Mouse (Mus musculus): ENCODE results near the gene Adprhl1.

The Adprhl1 gene

DNA sequence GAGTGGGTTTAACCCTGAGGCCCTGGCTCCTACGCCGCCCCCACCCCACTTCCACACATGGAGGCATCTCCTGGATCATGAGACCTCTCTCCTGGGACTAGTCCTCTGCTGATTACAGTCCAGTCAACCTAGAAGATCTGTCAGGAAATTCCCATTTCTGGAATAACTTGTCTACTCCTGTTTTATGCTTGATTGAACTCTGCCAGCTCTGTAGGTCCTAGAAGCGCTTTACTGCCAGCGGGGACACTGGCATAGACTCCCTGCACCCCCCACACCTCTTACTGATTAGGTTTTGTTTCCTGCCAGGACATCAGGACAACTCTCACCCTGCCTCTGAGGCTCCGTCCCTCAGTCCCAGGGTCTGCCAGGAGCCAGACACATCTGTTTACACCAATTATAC, 56.5 kb downstream of the Adprhl1 start:
- CTCF ChIA-PET, result no interaction called here

DNA sequence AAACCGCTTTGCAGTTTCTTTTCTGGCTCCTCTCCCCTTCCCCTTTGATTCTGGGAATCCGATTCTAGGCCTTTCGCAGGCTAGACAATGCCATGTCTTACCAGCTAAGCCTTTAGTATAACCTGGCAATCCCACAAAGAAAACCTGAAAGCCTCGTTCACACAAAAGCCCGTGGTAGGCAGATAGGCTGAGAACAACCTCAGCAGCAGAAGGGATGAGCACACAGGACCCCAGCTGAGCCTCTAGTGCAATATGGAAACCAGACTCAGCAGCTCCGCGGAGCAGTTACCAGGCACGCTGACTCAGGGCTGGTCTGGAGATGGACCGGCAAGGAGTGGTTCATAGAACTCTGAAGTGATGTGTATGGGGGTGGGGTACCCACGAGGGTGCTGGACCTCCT, 59.1 kb downstream of the Adprhl1 start:
- CTCF ChIA-PET, result interaction anchor here (0.5 kb wide), 1 partner anchor 9 kb away, joined by 4 read pairs; no protein-coding TSS in a partner anchor

DNA sequence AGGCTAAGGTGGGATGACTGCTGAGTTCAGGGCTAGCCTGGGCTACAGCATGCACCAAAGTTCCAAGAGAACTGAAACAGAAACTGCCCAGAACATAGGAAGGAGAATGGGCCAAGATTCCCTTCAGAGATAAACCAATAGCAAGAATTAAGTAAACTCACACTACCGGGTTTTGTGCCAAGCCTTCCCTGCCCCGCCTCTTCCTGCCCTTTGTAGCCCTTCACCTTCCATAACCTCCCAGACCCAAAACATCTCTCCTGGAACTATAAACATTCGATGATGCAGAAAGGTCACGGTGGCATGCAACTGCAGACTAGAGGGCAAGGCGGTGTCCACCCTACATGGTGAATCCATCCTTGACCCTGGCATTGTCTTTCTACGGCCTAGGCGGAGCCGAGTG, 63.7 kb downstream of the Adprhl1 start:
- CTCF ChIA-PET, result no interaction called here

- CTCF ChIA-PET, result no interaction called here
Observed at GRCm38 (mm10) chr8:13188857-13189256, 65.1 kb downstream of the Adprhl1 start.

DNA sequence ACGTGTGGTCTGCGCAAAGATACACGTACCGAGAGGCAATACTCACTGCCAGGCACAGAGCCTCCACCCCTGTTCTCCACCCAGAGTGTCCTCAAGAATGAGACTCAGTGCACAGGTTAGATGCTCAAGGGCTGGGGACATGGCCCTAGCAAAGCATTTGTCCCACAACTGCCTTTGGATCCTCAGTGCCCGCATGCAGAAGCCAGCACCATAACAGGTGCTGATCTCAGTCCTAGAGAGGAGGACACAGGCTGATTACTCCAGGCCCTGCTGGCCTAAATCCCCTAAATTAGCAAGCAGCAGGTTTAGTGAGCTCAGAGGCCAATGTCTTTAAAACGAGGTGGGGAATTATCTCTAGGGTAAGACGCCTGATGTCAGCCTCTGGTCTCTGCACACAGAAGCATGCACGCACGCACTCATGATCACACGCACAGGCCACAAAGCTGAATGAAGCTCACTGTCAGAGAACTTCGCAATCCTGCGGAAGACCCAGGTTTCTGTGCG, 65.9 kb downstream of the Adprhl1 start:
- CTCF ChIA-PET, result no interaction called here

GRCm38 (mm10) chr8:13187638-13188037, 66.3 kb downstream of the Adprhl1 start:
- CTCF ChIA-PET, result no interaction called here

- CTCF ChIA-PET, result no interaction called here
Observed at GRCm38 (mm10) chr8:13187229-13187628, 66.7 kb downstream of the Adprhl1 start.

GRCm38 (mm10) chr8:13186819-13187218, 67.1 kb downstream of the Adprhl1 start:
- CTCF ChIA-PET, result no interaction called here

DNA sequence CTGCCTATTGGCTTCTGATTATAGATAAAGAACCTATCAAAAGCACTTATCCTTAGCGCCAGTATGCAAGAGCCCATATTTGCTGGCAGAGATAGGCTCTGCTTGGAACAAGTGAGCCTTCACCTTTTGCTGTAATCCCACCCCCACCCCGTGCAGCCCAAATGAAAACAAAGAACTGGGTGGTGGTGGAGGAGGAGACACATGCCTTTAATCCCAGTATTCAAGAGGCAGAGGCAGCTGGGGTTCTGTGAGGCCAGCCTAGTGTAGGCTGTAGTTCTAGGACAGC, 72.3 kb downstream of the Adprhl1 start:
- CTCF ChIA-PET, result no interaction called here

- CTCF ChIA-PET, result no interaction called here
Observed at GRCm38 (mm10) chr8:13180911-13181690, 72.9 kb downstream of the Adprhl1 start.

- CTCF ChIA-PET, result no interaction called here
Observed at GRCm38 (mm10) chr8:13180408-13180807, 73.6 kb downstream of the Adprhl1 start.

GRCm38 (mm10) chr8:13179948-13180347, 74.0 kb downstream of the Adprhl1 start:
- CTCF ChIA-PET, result no interaction called here

GRCm38 (mm10) chr8:13179482-13179881, 74.5 kb downstream of the Adprhl1 start:
- CTCF ChIA-PET, result no interaction called here

DNA sequence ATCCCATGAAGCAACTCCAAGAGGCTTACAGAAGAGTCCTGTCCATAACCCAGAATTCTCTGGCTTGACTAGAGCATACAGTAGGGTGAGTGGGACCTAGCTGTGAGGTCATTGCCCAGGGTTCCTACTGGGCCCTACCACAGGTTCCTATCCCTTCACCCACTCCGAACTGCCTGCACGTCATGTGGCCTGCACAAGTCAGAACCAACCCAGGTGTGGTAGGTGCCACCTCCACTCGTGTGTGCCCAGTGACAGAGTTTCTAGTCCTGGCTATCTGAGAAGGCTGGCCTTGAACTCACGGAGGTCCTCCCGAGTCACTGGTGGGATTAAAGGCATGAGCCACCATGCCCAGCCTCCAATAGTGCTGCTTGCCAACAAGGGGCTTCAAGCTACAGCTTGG, 75.8 kb downstream of the Adprhl1 start:
- CTCF ChIA-PET, result no interaction called here

DNA sequence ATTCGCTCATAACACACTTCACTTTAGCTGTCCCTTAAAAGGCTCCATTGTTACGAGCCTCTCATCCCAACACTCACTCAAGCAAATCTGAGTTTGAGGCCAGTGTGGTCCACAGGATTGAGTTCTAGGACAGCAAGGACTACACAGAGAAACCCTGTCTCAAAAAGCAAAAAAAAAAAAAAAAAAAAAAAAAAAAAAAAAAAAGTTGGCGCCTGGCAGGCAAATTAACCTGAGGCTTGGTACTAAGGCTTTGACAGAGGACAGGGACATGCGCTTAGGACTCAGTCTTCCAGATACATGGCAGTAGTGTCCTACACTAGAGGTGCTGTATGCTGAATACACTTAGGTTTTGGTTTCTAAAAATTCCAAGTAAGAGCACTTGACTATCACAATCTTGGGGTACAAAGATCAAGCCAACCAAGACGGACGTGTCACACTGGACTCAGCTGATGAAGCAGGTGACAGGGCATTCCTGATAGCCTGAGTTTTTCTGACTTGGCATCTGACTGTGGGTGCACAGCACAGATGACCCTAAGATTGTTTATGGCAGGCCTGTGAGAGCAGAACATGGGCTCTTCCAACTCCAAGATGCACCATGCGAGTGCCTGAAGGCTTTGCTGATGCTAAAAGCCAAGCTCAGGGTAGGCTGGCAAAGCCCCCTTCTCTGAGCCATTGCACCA, 76.6 kb downstream of the Adprhl1 start:
- CTCF ChIA-PET, result no interaction called here

DNA sequence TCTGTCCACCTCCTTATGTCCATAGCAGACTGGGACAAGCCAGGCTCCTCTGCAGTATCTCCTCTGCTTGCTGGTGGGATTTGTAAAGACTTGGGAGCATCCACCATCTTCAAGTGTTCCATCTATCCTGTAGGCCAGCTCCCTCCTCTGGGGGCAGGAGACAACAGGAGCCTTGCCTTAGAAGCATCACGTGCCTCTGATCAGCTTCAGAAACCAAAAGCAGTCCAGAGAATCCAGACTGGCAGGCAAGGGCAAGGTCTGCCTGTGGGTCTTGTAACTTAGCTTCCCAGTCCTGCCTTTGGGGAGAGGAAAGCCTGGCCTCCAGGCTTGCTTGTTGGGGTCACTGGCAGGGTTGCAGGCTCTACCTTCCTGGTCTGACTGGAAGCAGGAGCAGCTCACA, 78.3 kb downstream of the Adprhl1 start:
- CTCF ChIA-PET, result no interaction called here

DNA sequence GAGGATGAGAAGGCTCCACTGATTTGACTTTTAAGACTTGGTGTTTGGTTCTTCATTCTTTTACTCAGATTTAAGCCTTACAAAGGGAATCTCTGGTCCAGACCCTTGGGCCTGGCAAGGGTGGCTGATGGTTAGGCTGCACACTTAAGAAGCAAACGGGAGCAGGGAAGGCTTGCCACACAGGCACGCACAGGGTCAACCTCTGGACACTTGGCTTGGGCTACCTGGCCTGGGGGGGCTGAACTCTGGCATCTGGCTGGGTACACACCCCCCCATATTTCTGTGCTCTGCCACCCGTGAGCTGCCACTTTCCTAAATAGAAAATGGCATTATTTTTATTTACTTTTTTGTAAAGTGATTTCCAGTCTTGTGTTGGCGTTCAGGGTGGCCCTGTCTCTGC, 79.2 kb downstream of the Adprhl1 start:
- CTCF ChIA-PET, result no interaction called here

GRCm38 (mm10) chr8:13174305-13174704, 79.7 kb downstream of the Adprhl1 start:
- CTCF ChIA-PET, result no interaction called here

All from spleen, embryonic (tissue).